Mouse (Mus musculus) skeletal muscle tissue, adult 2 months (tissue): ENCODE data around the gene Tnnc1.

ENCODE experiments used
- DNase-seq: peaks from one replicate; pipeline ENCODE4 v3.0.0-alpha.2; 2012; ENCODE audit warnings: low read depth, low spot score

Tnnc1 gene

GRCm38 (mm10) chr14:31208084-31208483 lies at the start of gene Tnnc1:
Gene Tnnc1 (plus strand): TSS chr14:31208312.
- DNase-seq: no peak

- DNase-seq: no peak
These were observed 47.6 kb upstream of the Tnnc1 start for GRCm38 (mm10) chr14:31160196-31161150.

GRCm38 (mm10) chr14:31161191-31161590 lies 46.9 kb upstream of the Tnnc1 start:
- no peak for DNase-seq

- DNase-seq: no peak
These were observed 46.5 kb upstream of the Tnnc1 start for GRCm38 (mm10) chr14:31161638-31162037.

GRCm38 (mm10) chr14:31164067-31164466 lies 44.0 kb upstream of the Tnnc1 start:
- no peak for DNase-seq

GRCm38 (mm10) chr14:31165010-31165409 lies 43.1 kb upstream of the Tnnc1 start:
- DNase-seq: no peak

GRCm38 (mm10) chr14:31165458-31165857 lies 42.7 kb upstream of the Tnnc1 start:
- no peak for DNase-seq

- no peak for DNase-seq
These were observed 42.0 kb upstream of the Tnnc1 start for GRCm38 (mm10) chr14:31165991-31166630.

- DNase-seq: no peak
These were observed 41.3 kb upstream of the Tnnc1 start for GRCm38 (mm10) chr14:31166827-31167226.

GRCm38 (mm10) chr14:31168425-31168824 lies 39.7 kb upstream of the Tnnc1 start, which contains the start of gene Stab1:
Gene Stab1 (minus strand): TSS chr14:31168641.
- DNase-seq: peak; percentile 36

GRCm38 (mm10) chr14:31169508-31169907 lies 38.6 kb upstream of the Tnnc1 start:
- no peak for DNase-seq

- no peak for DNase-seq
These were observed 37.1 kb upstream of the Tnnc1 start for GRCm38 (mm10) chr14:31170963-31171362.

- no peak for DNase-seq
These were observed 36.7 kb upstream of the Tnnc1 start for GRCm38 (mm10) chr14:31171386-31171785.

GRCm38 (mm10) chr14:31171821-31172220 lies 36.3 kb upstream of the Tnnc1 start:
- no peak for DNase-seq

- DNase-seq: no peak
These were observed 35.2 kb upstream of the Tnnc1 start for GRCm38 (mm10) chr14:31172781-31173455.

- no peak for DNase-seq
These were observed 34.6 kb upstream of the Tnnc1 start for GRCm38 (mm10) chr14:31173537-31173936.

- DNase-seq: no peak
These were observed 30.8 kb upstream of the Tnnc1 start for GRCm38 (mm10) chr14:31177287-31177686.

GRCm38 (mm10) chr14:31177715-31178114 lies 30.4 kb upstream of the Tnnc1 start:
- no peak for DNase-seq

- peak; percentile 66 for DNase-seq
These were observed 28.3 kb upstream of the Tnnc1 start for GRCm38 (mm10) chr14:31179677-31180365.

- DNase-seq: no peak
These were observed 26.6 kb upstream of the Tnnc1 start for GRCm38 (mm10) chr14:31181512-31181911.

- no peak for DNase-seq
These were observed 25.3 kb upstream of the Tnnc1 start for GRCm38 (mm10) chr14:31182786-31183290.
